Mouse (Mus musculus) ES-Bruce4 (cell line): ENCODE results near the gene Thrap3.

Experiments
- CTCF ChIP-seq: IDR thresholded peaks from one replicate; pipeline ENCODE4 v1.8.1; 2011; ENCODE audit warnings: low read depth, low read length
- EP300 ChIP-seq: IDR thresholded peaks from 2 replicates; pipeline ENCODE4 v1.6.1; 2011; ENCODE audit warnings: low read depth, low read length; ENCODE audit not compliant: insufficient read depth
- POLR2A ChIP-seq: IDR thresholded peaks from one replicate; pipeline ENCODE4 v1.8.1; 2011; ENCODE audit warnings: low read length; ENCODE audit not compliant: insufficient read depth

DNA sequence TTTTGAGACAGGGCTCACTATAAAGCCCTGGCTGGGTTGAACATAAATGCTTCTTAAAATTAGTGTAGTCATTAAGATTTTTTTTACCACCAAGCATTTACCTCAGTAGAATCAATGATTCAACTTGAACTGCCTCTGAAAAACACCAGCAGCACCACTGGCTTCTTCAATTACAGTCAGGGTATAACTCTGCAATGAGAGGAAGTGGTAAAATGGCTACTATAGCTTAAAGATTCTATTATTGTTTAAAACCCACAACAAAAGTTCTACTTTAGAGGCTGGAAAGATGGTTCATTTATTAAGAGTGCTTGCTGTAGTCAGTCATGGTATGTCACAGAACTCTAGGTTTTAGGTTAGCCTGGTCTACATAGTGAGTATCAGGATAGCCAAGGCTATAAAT is 8.3 kb downstream of the Thrap3 start:
- TF ChIP-seq CTCF, result no peak
- no peak for TF ChIP-seq POLR2A
- TF ChIP-seq EP300, result no peak
